Mouse (Mus musculus) kidney, adult 2 months (tissue): ENCODE results near the gene Pde4d.

ENCODE experiments used
- CTCF ChIP-seq: fragments of 200-500 bp; conservative IDR thresholded peaks from 2 replicates; pipeline ENCODE4 v1.5.1; 2011; ENCODE audit warnings: low read depth, mild to moderate bottlenecking, control low read depth, low read length, moderate library complexity, mixed read lengths; ENCODE audit not compliant: insufficient read depth, insufficient read length
- POLR2A ChIP-seq: fragments of 200-500 bp; IDR thresholded peaks from one replicate; pipeline ENCODE4 v1.6.1; 2011; ENCODE audit warnings: low read depth, low read length, control low read depth

DNA sequence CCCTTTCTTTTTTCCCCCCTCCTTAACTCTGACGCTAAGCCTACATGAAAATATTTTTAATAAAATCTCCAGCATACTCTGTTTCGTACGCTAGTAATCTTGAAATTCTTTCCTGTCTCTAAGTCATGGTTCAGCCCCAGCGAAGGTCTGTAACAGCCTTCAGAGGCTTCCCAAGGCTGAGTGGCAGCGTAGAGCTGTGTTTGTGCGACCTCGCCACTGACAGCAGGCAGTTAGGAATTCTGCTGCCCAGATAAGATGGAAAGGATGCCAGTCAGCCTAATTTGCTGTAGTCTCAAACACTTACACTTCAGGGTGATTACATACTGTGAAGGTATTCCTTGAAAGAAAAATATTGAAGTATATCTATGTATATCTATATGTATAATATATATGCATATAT, 371.5 kb downstream of the Pde4d start:
- TF ChIP-seq CTCF, result no peak
- TF ChIP-seq POLR2A, result no peak
